Mouse (Mus musculus) E14TG2a.4 (cell line): ENCODE data around the gene Rab12.

ENCODE experiments used
- CTCF ChIP-seq: conservative IDR thresholded peaks from 2 replicates; pipeline ENCODE4 v1.5.1; 2014; ENCODE audit warnings: low read length
- NANOG ChIP-seq: IDR thresholded peaks from 2 replicates; pipeline ENCODE4 v1.6.1; 2014; ENCODE audit warnings: borderline replicate concordance, low read length, mixed read lengths
- POU5F1 ChIP-seq: IDR thresholded peaks from 2 replicates; pipeline ENCODE4 v1.6.1; 2014; ENCODE audit warnings: low read length, borderline replicate concordance

GRCm38 (mm10) chr17:66523396-66523795 lies 3.9 kb upstream of the Rab12 start:
- no peak for TF ChIP-seq CTCF
- no peak for TF ChIP-seq POU5F1
- no peak for TF ChIP-seq NANOG
